Mouse (Mus musculus) kidney, postnatal 25 days (tissue): ENCODE data around the gene Grin2a.

Source experiments
- DNase-seq, 2 experiments: peaks; one replicate each; pipeline ENCODE4 v3.0.0; 2021; ENCODE audit warnings: mixed read lengths in 2 of 2

Gene Grin2a

GRCm38 (mm10) chr16:9851265-9851988 lies 143.9 kb downstream of the Grin2a start:
- DNase-seq = no peak

GRCm38 (mm10) chr16:9841496-9841895 lies 153.9 kb downstream of the Grin2a start:
- DNase-seq = no peak

GRCm38 (mm10) chr16:9836542-9836941 lies 158.8 kb downstream of the Grin2a start:
- DNase-seq = no peak

- no peak for DNase-seq
Observed at GRCm38 (mm10) chr16:9834236-9834635, 161.1 kb downstream of the Grin2a start.

- DNase-seq = no peak
Observed at GRCm38 (mm10) chr16:9825110-9825483, 170.3 kb downstream of the Grin2a start.

- DNase-seq = no peak
Observed at GRCm38 (mm10) chr16:9824436-9825109, 170.8 kb downstream of the Grin2a start.

- no peak for DNase-seq
Observed at GRCm38 (mm10) chr16:9823686-9824085, 171.7 kb downstream of the Grin2a start.

- no peak for DNase-seq
Observed at GRCm38 (mm10) chr16:9819508-9819907, 175.9 kb downstream of the Grin2a start.

GRCm38 (mm10) chr16:9801338-9801737 lies 194.0 kb downstream of the Grin2a start:
- DNase-seq = no peak

- no peak for DNase-seq
Observed at GRCm38 (mm10) chr16:9800221-9800620, 195.1 kb downstream of the Grin2a start.

GRCm38 (mm10) chr16:9792976-9793375 lies 202.4 kb downstream of the Grin2a start:
- DNase-seq = no peak

- no peak for DNase-seq
Observed at GRCm38 (mm10) chr16:9786261-9786660, 209.1 kb downstream of the Grin2a start.

- DNase-seq = no peak
Observed at GRCm38 (mm10) chr16:9785821-9786220, 209.5 kb downstream of the Grin2a start.

- DNase-seq = no peak
Observed at GRCm38 (mm10) chr16:9768981-9769380, 226.4 kb downstream of the Grin2a start.

GRCm38 (mm10) chr16:9768356-9768755 lies 227.0 kb downstream of the Grin2a start:
- DNase-seq = no peak

- no peak for DNase-seq
Observed at GRCm38 (mm10) chr16:9767946-9768345, 227.4 kb downstream of the Grin2a start.

GRCm38 (mm10) chr16:9764086-9764485 lies 231.3 kb downstream of the Grin2a start:
- no peak for DNase-seq

GRCm38 (mm10) chr16:9760347-9760746 lies 235.0 kb downstream of the Grin2a start:
- no peak for DNase-seq

- no peak for DNase-seq
Observed at GRCm38 (mm10) chr16:9756849-9757248, 238.5 kb downstream of the Grin2a start.

- DNase-seq = no peak
Observed at GRCm38 (mm10) chr16:9754061-9754460, 241.3 kb downstream of the Grin2a start.

- no peak for DNase-seq
Observed at GRCm38 (mm10) chr16:9753045-9753444, 242.3 kb downstream of the Grin2a start.

GRCm38 (mm10) chr16:9752600-9752999 lies 242.8 kb downstream of the Grin2a start:
- DNase-seq = no peak

- no peak for DNase-seq
Observed at GRCm38 (mm10) chr16:9751045-9751569, 244.3 kb downstream of the Grin2a start.

- DNase-seq = no peak
Observed at GRCm38 (mm10) chr16:9749661-9750060, 245.7 kb downstream of the Grin2a start.
